12 mouse cellular contexts compared by ENCODE assay signal in genomic region chr19:14226521-14226920, GRCm38 (mm10).
DNase-seq lines count a peak whose midpoint lies in the region.
"Had no signal": no experiment of that assay in that cellular context is flagged by ENCODE, and none has a peak within 500 bp of the region (broad histone marks: within the 10 kb centered on the region; RNA-seq: fewer than 3 reads in every experiment).

No protein-coding gene starts in this region.

- peak; percentile 51 to 91 for DNase-seq in adrenal gland, adult (ENCODE audit: inconsistent age in 2 of 2, low spot score in 1 of 2)
- DNase-seq in adrenal gland, postnatal 4 days (ENCODE audit: low spot score in 2 of 2) = no peak
- DNase-seq in adrenal gland, adult 18-20 months (ENCODE audit: low spot score in 2 of 2) = peak; percentile 19
- peak; percentile 68 for DNase-seq in fat pad, adult 2 months (ENCODE audit: extremely low read depth, low read depth, low spot score)
- peak; percentile 71 to 76 for DNase-seq in heart, adult 9 months (ENCODE audit: low spot score in 2 of 2)
- DNase-seq in ovary, postnatal 36 days (ENCODE audit: low spot score) = no peak
- no peak for DNase-seq in thymus, postnatal 25 days
- no peak for DNase-seq in cerebellum, adult 8-10 months
- DNase-seq: kidney, postnatal 4 days; lung, adult 2 months; right cerebral cortex, postnatal 25 days; thymus, postnatal 14 days had no signal

Comparison
In these comparisons a context has a peak if more than half of its experiments do, and no peak if none do; other contexts are left out.
1. DNase-seq: peak in adrenal gland, adult (2 of 2), adrenal gland, adult 18-20 months (2 of 2), fat pad, adult 2 months (single experiment) and heart, adult 9 months (2 of 2); none in adrenal gland, postnatal 4 days (0 of 2), ovary, postnatal 36 days (single experiment), thymus, postnatal 25 days (single experiment) and cerebellum, adult 8-10 months (single experiment).